9 mouse cellular contexts compared by ENCODE assay signal in the genomic region with DNA sequence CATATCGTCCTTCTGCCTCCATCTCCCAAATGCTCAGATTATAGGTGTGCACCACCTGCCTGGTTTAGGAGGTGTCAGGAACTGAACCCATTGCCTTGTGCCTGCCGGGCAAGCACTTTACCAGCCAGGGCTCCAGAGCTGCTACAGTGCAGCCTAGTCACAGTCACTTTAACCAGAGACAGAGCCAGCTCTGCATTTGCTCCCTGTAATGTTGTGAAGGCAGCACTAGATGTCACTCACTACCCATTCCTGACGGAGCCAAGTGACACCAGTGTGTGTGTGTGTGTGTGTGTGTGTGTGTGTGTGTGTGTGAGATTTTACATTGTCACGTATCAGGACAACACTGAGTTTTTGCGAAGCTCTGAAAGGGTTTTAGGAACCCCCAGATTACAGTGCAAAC. TPM values are rescaled to one million over a fixed set of nuclear protein-coding genes. Genes with fewer than 3 reads are reported as not detected.
DNase-seq lines count a peak whose midpoint lies in the region; ATAC-seq and TF ChIP-seq lines count a peak whose summit lies in the region.
"Had no signal": no experiment of that assay in that cellular context is flagged by ENCODE, and none has a peak within 500 bp of the region (broad histone marks: within the 10 kb centered on the region; RNA-seq: fewer than 3 reads in every experiment).

No protein-coding gene starts in this region.

- TF ChIP-seq POLR2A in cerebellum, adult 2 months (IDR thresholded peaks at IDR 0.05; ENCODE audit: borderline replicate concordance, insufficient read depth, low read length) = no peak

- no peak overlapping the region for H3K27ac ChIP-seq in cerebellum, adult 2 months (ENCODE audit: insufficient read depth, low read length)
- H3K27ac ChIP-seq in neural tube, embryonic 14.5 days (ENCODE audit: low read depth, low read length) = no peak overlapping the region

- H3K4me1 ChIP-seq in cerebellum, adult 2 months (ENCODE audit: control insufficient read depth, insufficient read depth, low read length) = no peaks in the 10 kb centered on the region
- no peaks in the 10 kb centered on the region for H3K4me1 ChIP-seq in neural tube, embryonic 14.5 days (ENCODE audit: control insufficient read depth, insufficient read depth, low read length)

- 41% methylated on average over 5 of the region's 5 CpGs for WGBS in cerebellum, adult 2 months
- WGBS in neural tube, embryonic 14.5 days = 55% methylated on average over 5 of the region's 5 CpGs

- H3K4me3 ChIP-seq in cerebellum, adult 2 months (replicated peaks; ENCODE audit: insufficient read depth, low read depth, low read length) = no peak overlapping the region
- no peak overlapping the region for H3K4me3 ChIP-seq in neural tube, embryonic 14.5 days (ENCODE audit: low read depth, low read length)

- DNase-seq in cerebellum, adult 2 months = peak; percentile 20 to 29
- DNase-seq in cerebellum, adult 11 months = no peak
- DNase-seq in thymus, postnatal 25 days = peak; percentile 8
- no peak for DNase-seq in thymus, postnatal 36 days
- peak; percentile 29 to 42 for DNase-seq in frontal cortex, postnatal 14 days (ENCODE audit: low spot score in 2 of 2)
- peak; percentile 23 to 44 for DNase-seq in layer of hippocampus, postnatal 25 days (ENCODE audit: extremely low spot score in 1 of 2, low spot score in 1 of 2)
- no peak for DNase-seq in spleen, postnatal 14 days (ENCODE audit: low spot score in 2 of 2)

- H3K36me3 ChIP-seq in neural tube, embryonic 14.5 days (ENCODE audit: control insufficient read depth, insufficient read depth, low read length) = no peaks in the 10 kb centered on the region

- H3K4me2 ChIP-seq in neural tube, embryonic 14.5 days (ENCODE audit: low read depth, low read length) = no peak overlapping the region

- no peaks in the 10 kb centered on the region for H3K9me3 ChIP-seq in neural tube, embryonic 14.5 days (ENCODE audit: control insufficient read depth, low read length)

- peak; percentile 82; the same call in 1 of the 2 replicates for ATAC-seq in neural tube, embryonic 14.5 days (ENCODE audit: low read depth)

- H3K9ac ChIP-seq in neural tube, embryonic 14.5 days (replicated peaks; ENCODE audit: low read depth, low read length) = no peak overlapping the region

- H3K27me3 ChIP-seq in cerebellum, adult 2 months (ENCODE audit: control insufficient read depth, insufficient read depth, low read length) = no peaks in the 10 kb centered on the region
- no peaks in the 10 kb centered on the region for H3K27me3 ChIP-seq in neural tube, embryonic 14.5 days (ENCODE audit: control insufficient read depth, insufficient read depth, low read length)

- TF ChIP-seq CTCF in cerebellum, adult 2 months (IDR thresholded peaks at IDR 0.05; ENCODE audit: borderline replicate concordance, insufficient read depth, low read depth, low read length) = peak; percentile 61; the same call in 1 of the 2 replicates

RNA-seq across cellular contexts. Expression of a gene that starts 4.0 kb away (rescaled TPM):
- polyA plus RNA-seq in cerebellum, adult 2 months (2012; rRNA removed) = not detected in 2 replicates
- total RNA-seq in layer of hippocampus, postnatal 25 days (2021) = not detected
- polyA plus RNA-seq in neural tube, embryonic 14.5 days (2014; fragmentation: Nextera tagmentation; extraction: Ambion mirVana) = not detected in 2 replicates
- total RNA-seq: hematopoietic stem cell, adult 5-6 weeks had no signal

RNA-seq across cellular contexts. Expression of a gene that starts 30.9 kb away (rescaled TPM):
- polyA plus RNA-seq in cerebellum, adult 2 months (2012; rRNA removed) = 33.9 and 38.0 TPM in 2 replicates
- 10 to 100 TPM; 36.7 to 37.8 TPM for total RNA-seq in layer of hippocampus, postnatal 25 days (2021)
- polyA plus RNA-seq in neural tube, embryonic 14.5 days (2014; fragmentation: Nextera tagmentation; extraction: Ambion mirVana) = 41.5 and 45.3 TPM in 2 replicates

RNA-seq across cellular contexts. Expression of a gene that starts 46.5 kb away (rescaled TPM):
- 129 and 148 TPM in 2 replicates for polyA plus RNA-seq in cerebellum, adult 2 months (2012; rRNA removed)
- 10 to 100 TPM; 88.1 to 98.2 TPM for total RNA-seq in layer of hippocampus, postnatal 25 days (2021)
- polyA plus RNA-seq in neural tube, embryonic 14.5 days (2014; fragmentation: Nextera tagmentation; extraction: Ambion mirVana) = 54.5 and 67.6 TPM in 2 replicates

RNA-seq across cellular contexts. Expression of a gene that starts 46.6 kb away (rescaled TPM):
- 88.2 and 89.6 TPM in 2 replicates for polyA plus RNA-seq in cerebellum, adult 2 months (2012; rRNA removed)
- total RNA-seq in layer of hippocampus, postnatal 25 days (2021) = 10 to 100 TPM; 69.9 to 73.9 TPM
- 55.2 and 71.0 TPM in 2 replicates for polyA plus RNA-seq in neural tube, embryonic 14.5 days (2014; fragmentation: Nextera tagmentation; extraction: Ambion mirVana)

Comparison
In these comparisons a context has a peak if more than half of its experiments do, and no peak if none do; other contexts are left out.
1. DNase-seq: peak in cerebellum, adult 2 months (2 of 2), thymus, postnatal 25 days (single experiment), frontal cortex, postnatal 14 days (2 of 2) and layer of hippocampus, postnatal 25 days (2 of 2); none in cerebellum, adult 11 months (single experiment), thymus, postnatal 36 days (0 of 2) and spleen, postnatal 14 days (0 of 2).